Mouse (Mus musculus): ENCODE measurements around the gene Sipa1l1.
"Not testable (repeated sequence)": the region's sequence is repeated elsewhere in the genome, so short reads cannot be mapped to it uniquely, and the experiment has no call there.

The Sipa1l1 gene

GRCm38 (mm10) chr12:82175709-82176108, 6.6 kb downstream of the Sipa1l1 start:
- in situ Hi-C loops (cut with MboI, MseI): no loop called here

DNA sequence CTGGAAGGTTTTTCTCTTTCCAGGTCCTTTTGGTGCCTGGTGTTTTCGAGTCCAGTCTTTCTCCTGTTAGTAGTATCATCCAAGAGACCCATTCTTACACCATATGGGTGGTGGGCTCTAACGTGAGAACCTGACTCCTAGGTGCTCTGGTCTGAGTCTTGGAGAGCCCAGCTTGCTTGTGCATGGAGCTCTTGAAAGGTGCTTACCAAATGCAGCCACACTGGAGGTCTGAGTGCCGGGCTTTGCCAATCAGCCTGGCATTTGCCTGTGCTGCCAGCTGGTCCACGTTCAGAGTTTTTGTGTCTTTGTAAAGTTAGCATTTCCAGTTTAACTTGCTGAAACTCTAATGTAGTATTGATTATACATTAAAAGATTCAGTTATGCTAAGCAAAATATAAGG, 9.5 kb downstream of the Sipa1l1 start:
- in situ Hi-C loops (cut with MboI, MseI): no loop called here

- in situ Hi-C loops (cut with MboI, MseI): no loop called here
Measured at GRCm38 (mm10) chr12:82179626-82180025, 10.5 kb downstream of the Sipa1l1 start.

- in situ Hi-C loops (cut with MboI, MseI): not testable (repeated sequence)
Measured at GRCm38 (mm10) chr12:82186156-82186555, 17.0 kb downstream of the Sipa1l1 start.

- in situ Hi-C loops (cut with MboI, MseI): no loop called here
Measured at GRCm38 (mm10) chr12:82186740-82187139, 17.6 kb downstream of the Sipa1l1 start.

DNA sequence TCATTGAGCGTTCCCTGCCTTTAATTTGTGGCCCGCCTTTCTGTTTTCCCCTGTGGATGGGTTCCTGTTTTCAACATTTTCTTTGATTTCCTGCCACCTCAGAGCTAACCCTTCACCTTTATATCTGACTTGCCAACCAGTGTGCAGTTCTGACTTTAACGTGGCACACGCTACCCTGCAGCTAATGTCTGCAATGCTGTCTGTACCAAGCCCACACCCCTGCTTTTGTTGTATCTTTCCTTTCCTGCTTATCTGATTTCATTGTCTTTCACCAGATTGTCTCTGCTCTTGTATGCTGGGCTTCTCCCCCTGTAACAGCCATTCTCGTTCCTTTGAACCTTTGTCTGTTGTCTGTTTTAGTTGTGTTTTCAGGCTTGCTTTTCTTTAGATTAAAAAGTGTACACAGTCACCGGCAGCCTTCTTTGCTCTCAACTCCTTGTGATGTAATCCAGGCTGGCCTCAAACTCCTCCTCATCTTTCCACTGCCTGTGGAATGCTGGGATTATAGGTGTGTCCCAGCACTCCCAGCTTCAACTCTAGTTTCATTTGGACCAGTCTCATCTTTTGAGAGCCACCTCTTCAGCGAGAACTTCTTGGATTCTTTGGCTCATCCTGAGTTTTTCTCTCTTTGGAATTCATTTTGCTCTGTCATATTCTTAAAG, 18.2 kb downstream of the Sipa1l1 start:
- in situ Hi-C loops (cut with MboI, MseI): no loop called here

DNA sequence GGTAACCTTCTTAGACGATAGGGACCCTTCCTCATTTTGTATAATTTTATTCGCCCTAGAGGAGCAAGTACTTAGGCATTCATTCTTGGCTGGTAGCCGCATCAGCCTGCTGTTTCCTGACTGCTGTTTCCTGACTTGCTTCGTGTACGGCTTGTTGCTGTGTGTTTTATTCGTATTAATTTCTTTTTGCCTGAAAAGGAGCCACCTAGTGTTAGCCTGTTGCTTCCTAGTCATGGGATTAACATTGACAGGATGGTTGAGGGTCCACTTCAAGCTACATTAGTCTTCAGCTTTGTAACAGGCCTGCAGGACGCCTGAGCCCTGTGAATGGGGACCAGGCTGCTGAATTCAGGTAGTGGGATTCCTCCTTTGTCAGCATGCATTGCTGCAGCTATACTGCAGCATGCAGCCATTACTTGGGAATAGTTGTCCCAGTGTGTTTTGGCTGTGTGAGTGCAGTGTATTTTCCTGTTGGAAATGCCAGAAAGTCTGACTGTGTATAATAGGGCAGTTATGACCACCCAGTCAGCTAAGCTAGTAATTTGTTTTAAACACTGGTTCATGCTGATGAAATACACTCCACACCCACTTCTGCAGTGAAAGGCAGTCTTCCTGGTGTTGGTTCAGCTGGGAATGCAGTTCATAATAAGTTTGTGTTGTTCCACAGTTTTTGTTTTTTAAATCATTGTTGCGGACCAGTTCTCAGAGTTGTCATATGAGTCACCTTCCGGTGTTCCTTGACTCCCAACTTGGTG, 19.4 kb downstream of the Sipa1l1 start:
- in situ Hi-C loops (cut with MboI, MseI): no loop called here

- in situ Hi-C loops (cut with MboI, MseI): no loop called here
Measured at GRCm38 (mm10) chr12:82189076-82189675, 20.1 kb downstream of the Sipa1l1 start.

GRCm38 (mm10) chr12:82189715-82190581, 20.8 kb downstream of the Sipa1l1 start:
- in situ Hi-C loops (cut with MboI, MseI): no loop called here

DNA sequence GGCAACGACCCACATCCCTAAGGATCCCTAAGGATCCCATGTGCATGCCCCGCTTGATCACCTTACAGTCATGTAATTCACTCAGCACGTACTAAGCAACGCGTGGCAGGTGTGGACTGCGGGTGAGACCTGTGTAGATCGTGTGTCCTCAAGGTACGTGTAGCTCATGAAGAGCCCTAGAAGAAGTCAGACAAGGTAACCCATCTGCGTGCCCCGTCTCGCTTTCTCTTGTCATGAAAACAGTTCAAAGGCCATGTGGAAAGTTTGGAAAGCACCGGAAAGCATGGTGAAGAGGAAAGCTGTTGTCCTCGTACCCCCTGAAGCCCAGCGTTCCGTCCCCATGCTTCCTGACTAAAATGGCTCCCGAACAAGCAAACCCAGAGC, 21.5 kb downstream of the Sipa1l1 start:
- in situ Hi-C loops (cut with MboI, MseI): no loop called here

- in situ Hi-C loops (cut with MboI, MseI): no loop called here
Measured at GRCm38 (mm10) chr12:82191686-82192085, 22.6 kb downstream of the Sipa1l1 start.

GRCm38 (mm10) chr12:82192641-82193054, 23.5 kb downstream of the Sipa1l1 start:
- in situ Hi-C loops (cut with MboI, MseI): no loop called here

DNA sequence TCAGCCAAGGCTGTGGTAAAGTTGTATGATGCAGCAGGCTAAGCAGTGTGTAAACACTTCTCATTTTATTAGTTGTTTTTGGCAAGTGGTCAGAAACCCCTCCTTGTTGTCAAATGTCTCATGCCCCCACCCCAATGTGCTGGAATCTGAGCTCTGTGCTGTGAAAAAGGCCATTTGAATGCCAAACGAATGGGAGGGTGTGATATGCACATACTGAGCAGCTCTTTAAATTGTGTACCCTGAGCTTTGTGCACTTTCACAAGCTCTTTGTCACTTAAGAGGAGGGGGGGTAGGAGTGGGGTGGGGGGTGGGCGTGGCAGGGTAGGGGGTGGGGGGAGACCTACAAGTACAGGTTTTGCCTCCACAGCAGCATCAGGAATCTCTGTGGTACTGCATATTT, 24.4 kb downstream of the Sipa1l1 start:
- in situ Hi-C loops (cut with MboI, MseI): no loop called here

DNA sequence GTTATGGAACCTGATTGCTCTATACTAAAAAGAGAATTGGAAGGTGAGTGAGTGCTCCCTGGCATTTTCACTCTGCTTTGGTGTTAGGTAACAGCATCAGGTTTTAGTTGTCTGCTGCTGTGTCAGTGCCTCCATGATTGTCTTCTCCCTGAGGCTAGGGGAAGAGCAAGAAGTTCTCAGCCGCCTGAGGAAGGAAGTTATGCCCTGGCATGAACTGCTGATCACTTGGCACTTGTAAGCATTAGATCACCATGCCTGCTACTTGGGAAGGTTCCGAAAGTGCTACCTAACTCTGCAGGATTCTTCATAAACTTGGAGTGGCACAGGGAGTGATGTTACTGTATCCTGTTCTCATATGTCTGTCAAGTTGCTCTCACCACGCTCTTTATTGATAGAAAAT, 25.8 kb downstream of the Sipa1l1 start:
- in situ Hi-C loops (cut with MboI, MseI): no loop called here

GRCm38 (mm10) chr12:82196213-82196612, 27.1 kb downstream of the Sipa1l1 start:
- in situ Hi-C loops (cut with MboI, MseI): no loop called here

DNA sequence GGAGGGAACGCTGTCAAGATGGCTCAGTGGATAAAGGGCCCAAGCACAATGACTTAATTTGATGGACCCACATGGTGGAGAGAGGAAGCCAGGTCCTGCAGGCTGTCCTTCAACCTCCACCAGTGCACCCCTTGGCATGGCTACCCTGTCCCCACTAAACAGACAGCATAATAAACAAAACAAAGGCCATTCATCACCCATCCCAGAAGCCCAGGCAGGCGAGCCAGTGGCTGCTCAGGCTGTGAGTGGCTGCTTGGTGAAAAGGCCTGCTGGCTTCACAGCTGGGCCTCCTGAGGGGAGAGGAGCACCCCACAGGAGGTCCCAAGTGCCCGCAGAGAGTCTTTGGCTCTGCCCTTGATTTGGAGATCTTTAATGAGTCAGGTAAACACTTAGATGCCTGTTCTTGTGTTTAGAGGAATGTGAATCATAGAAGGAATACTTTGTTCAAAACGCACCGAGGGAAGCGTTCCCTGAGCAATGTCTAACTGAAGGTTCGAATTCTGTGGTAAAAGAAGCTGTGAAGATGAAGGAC, 27.6 kb downstream of the Sipa1l1 start:
- in situ Hi-C loops (cut with MboI, MseI): no loop called here

DNA sequence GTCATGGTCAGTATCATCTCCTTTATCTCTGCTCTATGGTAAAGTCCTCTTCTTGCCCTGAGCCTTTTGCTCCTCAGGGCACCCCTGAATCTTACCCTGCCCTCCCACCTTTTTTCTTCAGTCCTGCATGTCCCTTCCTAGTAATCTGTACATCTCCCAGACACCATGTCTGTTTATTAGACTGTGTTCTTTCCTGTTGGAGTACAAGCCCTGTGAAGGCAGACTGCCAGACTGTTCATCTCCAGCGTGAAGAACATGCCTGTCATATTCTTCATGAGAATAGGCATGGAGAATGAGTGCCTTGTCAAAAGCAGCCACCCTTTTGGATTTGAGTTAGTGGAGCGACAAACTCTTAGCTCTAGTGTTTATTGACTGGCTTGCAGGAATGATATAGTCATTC, 28.1 kb downstream of the Sipa1l1 start:
- in situ Hi-C loops (cut with MboI, MseI): no loop called here

DNA sequence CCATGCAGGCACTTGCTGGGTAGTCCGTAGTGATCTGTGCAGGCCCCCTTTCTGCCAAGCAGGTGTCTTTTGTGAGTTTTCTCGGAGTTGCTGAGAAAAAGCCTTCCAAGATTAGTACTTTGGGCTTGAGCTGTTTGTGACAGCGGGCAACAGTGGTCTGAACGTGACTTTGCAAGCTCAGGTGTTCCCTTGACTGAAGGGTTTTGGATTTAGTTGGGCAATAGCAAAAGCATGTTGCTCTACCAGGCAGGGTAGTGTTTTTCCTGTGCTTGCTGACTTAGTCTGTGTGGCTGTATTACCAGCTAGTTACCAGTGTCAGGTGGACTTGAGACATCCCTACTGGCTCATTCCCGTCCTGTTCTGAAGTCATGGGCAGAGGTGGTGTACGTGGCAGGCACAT, 30.2 kb downstream of the Sipa1l1 start:
- in situ Hi-C loops (cut with MboI, MseI): no loop called here

GRCm38 (mm10) chr12:82204106-82204505, 35.0 kb downstream of the Sipa1l1 start:
- in situ Hi-C loops (cut with MboI, MseI): no loop called here

DNA sequence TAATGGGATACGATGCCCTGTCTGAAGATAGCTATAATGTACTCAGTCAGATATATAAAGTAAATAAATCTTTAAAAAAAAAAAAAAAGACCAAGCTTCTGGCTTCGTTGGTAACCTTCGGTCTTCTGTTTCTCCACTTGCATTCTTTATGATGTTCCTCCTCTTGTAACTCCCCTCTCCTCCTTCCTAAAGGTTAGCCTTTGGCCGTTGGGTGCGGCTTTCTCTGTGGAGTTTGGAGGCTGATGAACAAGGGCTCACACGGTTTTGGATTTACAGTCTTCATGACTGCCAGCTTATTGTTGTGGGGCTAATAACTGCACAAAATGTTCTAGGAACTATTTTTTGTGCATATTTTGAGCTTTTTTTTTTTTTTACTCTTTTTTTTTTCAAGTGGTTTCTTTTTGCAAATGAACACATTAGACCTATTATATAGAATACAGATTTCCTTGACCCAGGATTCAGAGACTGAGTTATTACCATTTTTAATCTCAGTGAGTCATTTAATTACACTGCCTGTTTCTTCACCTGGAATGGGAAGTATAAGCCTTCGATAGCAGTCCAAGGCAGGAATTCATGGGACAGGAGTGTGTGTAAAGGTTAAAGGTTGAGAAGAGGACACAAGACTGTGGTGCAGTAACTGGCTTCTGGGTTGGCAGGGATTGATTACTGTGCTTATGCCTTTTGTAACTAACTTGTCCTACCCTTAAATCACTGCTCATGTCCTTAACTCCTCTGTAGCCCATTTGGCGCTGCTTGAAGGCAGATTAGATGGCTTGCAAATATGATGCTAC, 37.9 kb downstream of the Sipa1l1 start:
- in situ Hi-C loops (cut with MboI, MseI): no loop called here

DNA sequence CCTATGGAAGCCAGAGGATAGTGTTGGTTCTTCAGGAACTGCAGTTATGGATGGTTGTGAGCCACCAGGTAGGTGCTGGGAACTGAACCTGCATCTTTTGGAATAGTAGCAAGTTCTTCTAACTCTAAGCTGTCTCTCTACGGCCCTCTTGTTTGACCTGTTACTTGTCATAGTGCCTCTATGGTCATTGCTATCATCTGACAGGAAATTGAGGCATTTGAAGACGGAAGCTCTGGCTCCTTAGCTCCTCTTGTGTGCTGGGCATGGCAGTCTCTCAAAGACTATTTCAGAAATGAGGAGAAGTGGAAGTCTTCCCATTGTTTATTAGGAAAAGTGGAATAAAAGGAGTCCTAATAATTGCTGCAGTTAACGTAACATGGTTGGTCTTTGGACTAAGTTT, 38.9 kb downstream of the Sipa1l1 start:
- in situ Hi-C loops (cut with MboI, MseI): no loop called here
